24 mouse cellular contexts compared by ENCODE assay signal in the genomic region with DNA sequence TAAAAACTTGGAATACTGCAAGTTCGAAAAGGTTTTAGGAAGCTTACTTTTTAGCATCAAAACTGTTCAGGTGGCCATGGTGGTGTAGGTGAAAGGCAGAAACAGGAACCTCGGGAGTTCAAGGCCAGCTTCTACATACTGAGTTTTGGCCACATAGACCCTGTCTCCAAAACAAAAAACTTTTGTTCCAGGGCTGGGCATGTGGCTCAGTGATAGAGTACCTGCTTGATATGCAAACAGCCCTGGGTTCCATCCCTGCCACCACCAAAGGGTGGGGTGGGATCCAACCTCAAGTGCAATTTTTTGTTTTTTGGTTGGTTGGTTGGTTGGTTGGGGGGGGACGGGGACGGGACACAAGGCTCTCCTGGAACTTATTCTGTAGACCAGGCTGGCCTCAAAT. TPM values are rescaled to one million over a fixed set of nuclear protein-coding genes. Genes with fewer than 3 reads are reported as not detected.
DNase-seq lines count a peak whose midpoint lies in the region; ATAC-seq and TF ChIP-seq lines count a peak whose summit lies in the region.
"Had no signal": no experiment of that assay in that cellular context is flagged by ENCODE, and none has a peak within 500 bp of the region (broad histone marks: within the 10 kb centered on the region; RNA-seq: fewer than 3 reads in every experiment).

No protein-coding gene starts in this region.

- H3K27ac ChIP-seq in embryonic facial prominence, embryonic 14.5 days (replicated peaks; ENCODE audit: low read depth, low read length) = peak overlapping the region; percentile 67
- H3K27ac ChIP-seq in embryonic facial prominence, embryonic 10.5 days (replicated peaks) = no peak overlapping the region
- H3K27ac ChIP-seq in lung, embryonic 15.5 days = peak overlapping the region; percentile 15
- H3K27ac ChIP-seq in embryonic fibroblast, embryonic 13.5 days (ENCODE audit: insufficient read depth, low read length) = peak overlapping the region; percentile 74
- no peak overlapping the region for H3K27ac ChIP-seq in liver, embryonic 11.5 days (ENCODE audit: low read depth, low read length)
- H3K27ac ChIP-seq: forebrain, embryonic 10.5 days; forebrain, embryonic 15.5 days; hindbrain, embryonic 12.5 days; liver, embryonic 15.5 days; macrophage; midbrain, embryonic 13.5 days; neural tube, embryonic 13.5 days had no signal

- no peak for ATAC-seq in embryonic facial prominence, embryonic 14.5 days (ENCODE audit: low read depth)
- ATAC-seq in lung, embryonic 15.5 days (ENCODE audit: borderline replicate concordance, extremely low read depth, low FRiP score, low TSS enrichment) = no peak
- ATAC-seq in liver, embryonic 11.5 days (replicated peaks; ENCODE audit: low FRiP score) = no peak
- ATAC-seq: forebrain, embryonic 15.5 days; intestine, embryonic 16.5 days; midbrain, embryonic 13.5 days had no signal

- H3K27me3 ChIP-seq in embryonic facial prominence, embryonic 14.5 days (replicated peaks; ENCODE audit: control insufficient read depth, insufficient read depth, low read length) = no peaks in the 10 kb centered on the region
- H3K27me3 ChIP-seq in embryonic facial prominence, embryonic 10.5 days (replicated peaks; ENCODE audit: low read depth, poor library complexity, severe bottlenecking) = no peaks in the 10 kb centered on the region
- H3K27me3 ChIP-seq in lung, embryonic 15.5 days = no peaks in the 10 kb centered on the region
- H3K27me3 ChIP-seq in liver, embryonic 11.5 days (replicated peaks; ENCODE audit: control insufficient read depth, insufficient read depth, low read length) = no peaks in the 10 kb centered on the region
- H3K27me3 ChIP-seq: CH12.LX; forebrain, embryonic 15.5 days; hindbrain, embryonic 12.5 days; liver, embryonic 15.5 days; midbrain, embryonic 13.5 days had no signal

- WGBS in embryonic facial prominence, embryonic 14.5 days = 91% methylated on average over 4 of the region's 4 CpGs
- WGBS in embryonic facial prominence, embryonic 10.5 days = 90% methylated on average over 4 of the region's 4 CpGs
- WGBS in lung, embryonic 15.5 days = 90% methylated on average over 4 of the region's 4 CpGs
- 82% methylated on average over 4 of the region's 4 CpGs for WGBS in liver, embryonic 11.5 days

- H3K9me3 ChIP-seq in embryonic facial prominence, embryonic 14.5 days (ENCODE audit: control insufficient read depth, low read length) = no peaks in the 10 kb centered on the region
- no peaks in the 10 kb centered on the region for H3K9me3 ChIP-seq in embryonic facial prominence, embryonic 10.5 days
- H3K9me3 ChIP-seq in lung, embryonic 15.5 days = no peaks in the 10 kb centered on the region
- no peaks in the 10 kb centered on the region for H3K9me3 ChIP-seq in liver, embryonic 11.5 days (ENCODE audit: control insufficient read depth, low read length)
- H3K9me3 ChIP-seq: forebrain, embryonic 10.5 days; forebrain, embryonic 15.5 days; hindbrain, embryonic 12.5 days; liver, embryonic 15.5 days; midbrain, embryonic 13.5 days; neural tube, embryonic 13.5 days had no signal

- DNase-seq in embryonic facial prominence, embryonic 14.5 days (ENCODE audit: low spot score) = no peak
- no peak for DNase-seq in embryonic facial prominence, embryonic 10.5 days (ENCODE audit: low spot score)
- no peak for DNase-seq in lung, postnatal 25 days (ENCODE audit: low spot score)
- DNase-seq in liver, embryonic 11.5 days (ENCODE audit: low spot score) = no peak
- no peak for DNase-seq in urinary bladder, adult 2 months (ENCODE audit: low spot score)
- DNase-seq: adrenal gland, adult 2 months; adrenal gland, postnatal 36 days; cerebellum, adult 2 months; cerebellum, postnatal 14 days; heart, postnatal 36 days; kidney, postnatal 14 days; liver had no signal

- H3K4me2 ChIP-seq in embryonic facial prominence, embryonic 14.5 days (ENCODE audit: low read depth, low read length) = no peak overlapping the region
- H3K4me2 ChIP-seq in lung, embryonic 15.5 days = no peak overlapping the region
- no peak overlapping the region for H3K4me2 ChIP-seq in liver, embryonic 11.5 days
- H3K4me2 ChIP-seq: forebrain, embryonic 15.5 days; hindbrain, embryonic 12.5 days; liver, embryonic 15.5 days; midbrain, embryonic 13.5 days; neural tube, embryonic 13.5 days had no signal

- peaks cover 29% of the 10 kb centered on the region for H3K36me3 ChIP-seq in embryonic facial prominence, embryonic 14.5 days (ENCODE audit: control insufficient read depth, insufficient read depth, low read length)
- H3K36me3 ChIP-seq in embryonic facial prominence, embryonic 10.5 days (replicated peaks) = peaks cover 44% of the 10 kb centered on the region
- peaks cover 26% of the 10 kb centered on the region for H3K36me3 ChIP-seq in lung, embryonic 15.5 days
- peaks cover 10% of the 10 kb centered on the region; the same call in 1 of the 2 replicates for H3K36me3 ChIP-seq in liver, embryonic 11.5 days (ENCODE audit: control insufficient read depth, insufficient read depth, low read length)

- H3K9ac ChIP-seq in embryonic facial prominence, embryonic 14.5 days (ENCODE audit: low read depth, low read length) = no peak overlapping the region
- H3K9ac ChIP-seq in lung, embryonic 15.5 days = no peak overlapping the region
- H3K9ac ChIP-seq in liver, embryonic 11.5 days (ENCODE audit: low read depth, low read length) = no peak overlapping the region
- H3K9ac ChIP-seq: forebrain, embryonic 15.5 days; hindbrain, embryonic 12.5 days; liver, embryonic 15.5 days; midbrain, embryonic 13.5 days; neural tube, embryonic 13.5 days had no signal

- TF ChIP-seq CTCF in embryonic fibroblast, embryonic 13.5 days (IDR thresholded peaks at IDR 0.05; ENCODE audit: borderline replicate concordance, insufficient read depth, low read length) = no peak

- no peak for TF ChIP-seq POLR2A in embryonic fibroblast, embryonic 13.5 days (IDR thresholded peaks at IDR 0.05; ENCODE audit: low read depth, low read length)

- no peak overlapping the region for H3K4me3 ChIP-seq in embryonic facial prominence, embryonic 14.5 days (ENCODE audit: low read depth, low read length)
- no peak overlapping the region for H3K4me3 ChIP-seq in embryonic facial prominence, embryonic 10.5 days
- H3K4me3 ChIP-seq in lung, embryonic 15.5 days = no peak overlapping the region
- no peak overlapping the region for H3K4me3 ChIP-seq in embryonic fibroblast, embryonic 13.5 days (ENCODE audit: insufficient read depth, low read length)
- H3K4me3 ChIP-seq in liver, embryonic 11.5 days (ENCODE audit: low read depth, low read length) = no peak overlapping the region
- H3K4me3 ChIP-seq: forebrain, embryonic 10.5 days; forebrain, embryonic 15.5 days; heart, adult 2 months; hindbrain, embryonic 12.5 days; liver, embryonic 15.5 days; midbrain, embryonic 13.5 days; neural tube, embryonic 13.5 days had no signal

- H3K4me1 ChIP-seq in embryonic facial prominence, embryonic 14.5 days (ENCODE audit: control insufficient read depth, insufficient read depth, low read length) = peaks cover 16% of the 10 kb centered on the region
- peaks cover 12% of the 10 kb centered on the region for H3K4me1 ChIP-seq in embryonic facial prominence, embryonic 10.5 days
- H3K4me1 ChIP-seq in lung, embryonic 15.5 days = peaks cover 22% of the 10 kb centered on the region
- H3K4me1 ChIP-seq in embryonic fibroblast, embryonic 13.5 days (ENCODE audit: control insufficient read depth, insufficient read depth, low read length) = peaks cover 3% of the 10 kb centered on the region; the same call in 1 of the 2 replicates
- no peaks in the 10 kb centered on the region for H3K4me1 ChIP-seq in liver, embryonic 11.5 days (replicated peaks; ENCODE audit: control insufficient read depth, insufficient read depth, low read length)
- H3K4me1 ChIP-seq: forebrain, embryonic 15.5 days; hindbrain, embryonic 12.5 days; liver, embryonic 15.5 days; midbrain, embryonic 13.5 days; neural tube, embryonic 13.5 days had no signal

RNA-seq across cellular contexts. Expression of a gene that starts 10.1 kb away (rescaled TPM):
- 16.3 and 18.5 TPM in 2 replicates for polyA plus RNA-seq in embryonic facial prominence, embryonic 14.5 days (2014; fragmentation: Nextera tagmentation; extraction: Ambion mirVana)
- polyA plus RNA-seq in embryonic facial prominence, embryonic 10.5 days (2016; fragmentation: Nextera tagmentation; extraction: Ambion mirVana) = 11.6 and 12.3 TPM in 2 replicates
- polyA plus RNA-seq in lung, embryonic 15.5 days (2015; fragmentation: Nextera tagmentation; extraction: Ambion mirVana) = 17.2 and 17.8 TPM in 2 replicates
- 18.9 and 23.3 TPM in 2 replicates for polyA plus RNA-seq in embryonic fibroblast, embryonic 13.5 days (2011; ENCODE audit: insufficient read length, low read depth, missing spikeins)
- 4.2 and 4.9 TPM in 2 replicates for polyA plus RNA-seq in liver, embryonic 11.5 days (2014; fragmentation: Nextera tagmentation; extraction: Ambion mirVana)
- polyA plus RNA-seq in urinary bladder, adult 2 months (2012; rRNA removed) = 26.8 and 28.9 TPM in 2 replicates

RNA-seq across cellular contexts. Expression of a gene that starts 32.0 kb away (rescaled TPM):
- 60.4 and 65.0 TPM in 2 replicates for polyA plus RNA-seq in embryonic facial prominence, embryonic 14.5 days (2014; fragmentation: Nextera tagmentation; extraction: Ambion mirVana)
- polyA plus RNA-seq in embryonic facial prominence, embryonic 10.5 days (2016; fragmentation: Nextera tagmentation; extraction: Ambion mirVana) = 100 and 103 TPM in 2 replicates
- 66.5 and 68.6 TPM in 2 replicates for polyA plus RNA-seq in lung, embryonic 15.5 days (2015; fragmentation: Nextera tagmentation; extraction: Ambion mirVana)
- polyA plus RNA-seq in embryonic fibroblast, embryonic 13.5 days (2011; ENCODE audit: insufficient read length, low read depth, missing spikeins) = 46.9 and 57.5 TPM in 2 replicates
- 111 and 120 TPM in 2 replicates for polyA plus RNA-seq in liver, embryonic 11.5 days (2014; fragmentation: Nextera tagmentation; extraction: Ambion mirVana)
- 24.7 and 30.2 TPM in 2 replicates for polyA plus RNA-seq in urinary bladder, adult 2 months (2012; rRNA removed)

RNA-seq across cellular contexts. Expression of a gene that starts 55.4 kb away (rescaled TPM):
- 0.70 and 0.77 TPM in 2 replicates for polyA plus RNA-seq in embryonic facial prominence, embryonic 14.5 days (2014; fragmentation: Nextera tagmentation; extraction: Ambion mirVana)
- 0.05 and 0.17 TPM in 2 replicates for polyA plus RNA-seq in embryonic facial prominence, embryonic 10.5 days (2016; fragmentation: Nextera tagmentation; extraction: Ambion mirVana)
- polyA plus RNA-seq in lung, embryonic 15.5 days (2015; fragmentation: Nextera tagmentation; extraction: Ambion mirVana) = 0.15 and 0.23 TPM in 2 replicates
- 0.16 and 0.47 TPM in 2 replicates for polyA plus RNA-seq in embryonic fibroblast, embryonic 13.5 days (2011; ENCODE audit: insufficient read length, low read depth, missing spikeins)
- 0.07 and 0.09 TPM in 2 replicates for polyA plus RNA-seq in liver, embryonic 11.5 days (2014; fragmentation: Nextera tagmentation; extraction: Ambion mirVana)
- 3.1 TPM in 2 replicates for polyA plus RNA-seq in urinary bladder, adult 2 months (2012; rRNA removed)

Comparison
In these comparisons a context has a peak if more than half of its experiments do, and no peak if none do; other contexts are left out.
1. H3K27ac ChIP-seq: peak in embryonic facial prominence, embryonic 14.5 days (single experiment), lung, embryonic 15.5 days (single experiment) and embryonic fibroblast, embryonic 13.5 days (single experiment); none in embryonic facial prominence, embryonic 10.5 days (single experiment) and liver, embryonic 11.5 days (single experiment).